Mouse (Mus musculus) left cerebral cortex, postnatal 4 days (tissue): ENCODE measurements around the gene Mettl5. TPM values are rescaled to one million over a fixed set of nuclear protein-coding genes. Genes with fewer than 3 reads are reported as not detected.

ENCODE experiments used
- DNase-seq: peaks from one replicate; pipeline ENCODE4 v3.0.0-alpha.2; 2022
- intact Hi-C: fragments of 180-260 bp; cut with DNase I; formaldehyde crosslinking; loops from one replicate; pipeline ENCODE4 v1.15.1; 2025
- total RNA-seq, 2 experiments: library from RNA; stranded (reverse); gene quantifications; 2 replicates each; pipeline ENCODE4 v1.2.3; 2021

Gene Mettl5
- total RNA-seq, 2 experiments from 2014 or later = 12.4 to 15.5 TPM

DNA sequence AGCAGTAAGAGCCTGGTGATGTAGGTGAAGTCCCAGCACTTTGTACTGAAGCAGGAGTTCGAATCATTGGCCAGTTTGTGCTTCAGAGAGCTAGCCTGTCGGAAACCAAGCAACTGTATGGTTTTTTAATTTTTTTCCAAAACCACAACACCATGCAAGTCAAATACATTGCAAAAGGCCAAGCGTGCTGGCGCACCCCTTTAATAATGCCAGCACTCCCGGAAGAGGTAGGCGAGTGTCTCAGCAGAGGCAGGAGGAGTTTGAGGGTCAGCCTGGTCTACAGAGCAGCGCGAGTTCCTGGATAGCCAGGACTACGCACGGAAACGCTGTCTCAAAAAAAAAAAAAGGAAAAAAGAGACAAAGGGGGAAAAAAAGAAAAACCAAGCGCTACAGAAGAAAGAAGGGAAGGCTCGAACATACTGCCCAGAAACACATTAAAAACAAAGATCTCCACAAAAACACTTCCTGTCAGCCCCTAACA is 24.4 kb downstream of the Mettl5 start:
- intact Hi-C loops = no loop called here
- DNase-seq = no peak

DNA sequence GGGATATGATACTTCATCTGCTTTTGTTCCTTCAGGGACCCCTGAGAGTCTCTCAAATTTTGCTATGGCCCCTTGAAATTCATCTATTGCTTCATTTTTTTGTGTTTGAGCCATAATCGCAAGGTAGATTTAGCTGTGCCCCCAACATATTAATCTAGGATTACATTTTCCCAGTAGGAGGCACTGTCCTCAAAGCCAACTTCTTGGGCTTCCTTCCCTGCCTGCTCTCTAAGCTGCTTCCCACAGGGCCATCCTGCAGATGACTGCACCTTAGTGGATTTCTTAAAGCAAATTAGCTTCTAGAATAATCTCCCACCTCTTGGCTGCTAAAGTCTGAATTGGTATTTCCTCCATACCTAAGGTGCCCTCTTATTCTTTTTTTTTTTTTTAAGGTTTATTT is 27.5 kb downstream of the Mettl5 start:
- intact Hi-C loops = no loop called here
- DNase-seq = no peak

DNA sequence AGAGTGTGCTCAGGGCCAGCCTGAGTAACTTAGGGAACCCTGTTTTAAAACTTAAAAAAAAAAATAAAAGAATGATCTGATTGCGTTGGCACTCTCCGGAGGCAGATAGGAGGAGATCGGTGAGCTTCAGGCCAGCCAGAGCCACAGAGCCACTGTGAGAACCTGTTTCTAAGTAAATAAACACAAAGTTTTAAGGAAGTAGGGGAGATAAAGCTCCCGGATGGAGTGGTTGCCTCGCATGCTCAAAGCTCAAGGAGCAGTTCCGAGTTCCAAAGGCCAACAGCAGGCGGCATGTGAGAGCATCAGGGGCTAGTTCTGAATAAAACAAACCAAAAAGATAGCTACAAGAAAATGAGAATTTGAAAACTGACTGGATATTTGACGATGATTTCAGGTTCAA is 29.0 kb downstream of the Mettl5 start:
- intact Hi-C loops = no loop called here

DNA sequence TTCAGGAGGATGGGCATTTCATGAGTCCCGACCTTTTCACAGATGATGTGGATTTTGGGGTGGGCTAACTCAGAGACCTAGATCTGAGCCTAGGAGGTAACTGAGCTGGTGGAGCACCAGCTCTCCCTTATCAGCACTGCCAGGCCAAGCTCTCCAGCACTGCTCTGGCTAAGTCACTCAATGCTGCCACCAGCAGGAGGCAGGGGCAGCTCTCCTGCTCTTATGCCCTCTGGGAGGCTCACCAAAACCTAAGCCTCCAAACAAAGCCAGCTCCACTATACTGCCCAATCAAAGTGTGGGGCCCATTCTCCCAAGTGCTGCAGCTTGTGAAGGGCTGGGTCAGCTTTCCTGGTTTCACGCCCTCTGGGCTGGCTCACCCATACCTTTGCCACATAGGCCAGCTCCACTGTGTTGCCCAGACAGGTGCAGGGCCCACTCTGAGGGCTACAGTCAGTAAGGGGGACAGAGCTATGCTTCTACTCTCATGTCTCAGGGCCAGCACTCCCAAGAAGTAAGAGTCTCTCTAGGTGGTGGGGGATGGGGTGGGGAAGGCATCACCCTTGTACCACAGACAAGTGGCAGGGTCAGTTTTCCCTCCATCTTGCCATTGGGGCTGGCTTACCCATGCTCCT is 33.9 kb downstream of the Mettl5 start:
- no peak for DNase-seq
- intact Hi-C loops = no loop called here

More for the DNA sequence above, 29.0 kb downstream of the Mettl5 start:
- DNase-seq = no peak

DNA sequence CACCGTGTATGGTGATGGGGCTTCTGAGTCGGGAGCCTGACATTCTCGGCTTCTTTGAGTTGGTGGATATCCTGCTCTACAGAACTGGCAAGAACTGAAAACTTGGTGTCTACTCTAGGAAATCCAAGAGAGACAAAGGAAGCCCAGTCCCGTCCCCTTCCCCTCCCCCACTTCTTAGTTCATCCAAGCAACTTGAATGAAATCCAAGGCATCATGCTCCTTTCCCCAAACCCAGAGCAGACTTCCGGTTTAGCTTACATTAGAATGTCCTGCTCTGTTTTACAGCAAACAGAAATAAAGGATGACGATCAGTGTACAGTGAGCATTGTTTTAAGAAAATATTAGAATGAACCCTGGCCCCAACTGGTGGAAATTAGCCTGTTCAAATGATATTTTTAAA is 36.2 kb downstream of the Mettl5 start:
- DNase-seq = no peak
- intact Hi-C loops = no loop called here

DNA sequence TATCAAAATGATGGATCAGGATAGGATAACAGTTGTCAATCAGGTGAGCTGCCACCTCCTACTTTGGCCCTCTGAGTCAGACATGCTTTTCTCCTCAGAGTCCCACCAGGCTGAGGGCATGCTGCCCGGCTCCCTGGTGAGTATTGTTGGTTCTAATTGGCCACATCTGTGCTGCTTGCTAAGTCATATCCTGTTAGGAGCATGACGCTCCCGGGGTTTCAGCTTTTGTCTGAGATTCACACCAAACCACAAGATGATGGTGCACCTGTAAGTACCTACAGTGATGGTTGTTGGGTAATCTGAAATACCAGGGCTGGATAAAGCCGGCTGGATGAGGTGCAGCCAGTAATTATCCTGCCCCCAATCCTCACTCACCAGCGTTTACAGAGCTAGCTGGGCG is 45.2 kb downstream of the Mettl5 start:
- peak; percentile 55 for DNase-seq

DNA sequence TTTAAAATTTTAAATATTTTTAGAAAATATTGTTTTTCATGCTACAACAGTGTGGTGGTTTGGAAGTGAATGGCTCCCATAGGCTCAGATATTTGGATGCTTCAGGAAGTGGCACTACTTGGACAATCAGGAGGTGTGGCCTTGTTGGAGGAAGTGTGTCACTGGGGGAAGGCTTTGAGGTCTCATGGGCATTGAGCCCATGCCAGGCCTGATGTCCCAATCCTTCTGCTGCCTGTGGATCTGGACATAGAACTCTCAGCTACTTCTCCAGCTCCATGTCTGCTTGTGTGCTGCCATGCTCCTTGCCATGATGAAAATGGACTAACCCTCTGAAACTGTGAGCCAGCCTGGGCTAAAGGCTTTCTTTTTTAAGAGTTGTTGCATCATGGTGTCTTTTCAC is 46.7 kb downstream of the Mettl5 start:
- DNase-seq = no peak
- intact Hi-C loops = no loop called here

More for the DNA sequence above, 45.2 kb downstream of the Mettl5 start:
- intact Hi-C loops = no loop called here

DNA sequence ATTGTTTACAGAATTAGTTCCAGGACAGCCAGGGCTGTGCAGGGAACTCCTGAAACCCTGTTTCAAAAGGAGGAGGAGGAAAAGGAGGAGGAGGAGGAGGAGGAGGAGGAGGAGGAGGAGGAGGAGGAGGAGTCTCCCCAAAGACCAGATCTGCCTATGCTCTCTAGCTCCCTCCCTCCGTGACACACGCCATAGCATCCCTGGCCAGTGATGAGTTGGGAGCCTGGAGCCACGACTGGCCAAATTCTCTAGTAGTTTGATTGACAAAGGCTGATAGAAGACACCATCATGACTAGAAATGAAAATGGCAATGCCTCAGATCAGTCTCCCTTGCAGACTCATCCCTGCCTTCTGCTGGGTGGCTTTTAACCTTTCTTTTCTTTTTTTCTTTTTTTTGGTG is 47.4 kb downstream of the Mettl5 start:
- no peak for DNase-seq
- intact Hi-C loops = no loop called here

DNA sequence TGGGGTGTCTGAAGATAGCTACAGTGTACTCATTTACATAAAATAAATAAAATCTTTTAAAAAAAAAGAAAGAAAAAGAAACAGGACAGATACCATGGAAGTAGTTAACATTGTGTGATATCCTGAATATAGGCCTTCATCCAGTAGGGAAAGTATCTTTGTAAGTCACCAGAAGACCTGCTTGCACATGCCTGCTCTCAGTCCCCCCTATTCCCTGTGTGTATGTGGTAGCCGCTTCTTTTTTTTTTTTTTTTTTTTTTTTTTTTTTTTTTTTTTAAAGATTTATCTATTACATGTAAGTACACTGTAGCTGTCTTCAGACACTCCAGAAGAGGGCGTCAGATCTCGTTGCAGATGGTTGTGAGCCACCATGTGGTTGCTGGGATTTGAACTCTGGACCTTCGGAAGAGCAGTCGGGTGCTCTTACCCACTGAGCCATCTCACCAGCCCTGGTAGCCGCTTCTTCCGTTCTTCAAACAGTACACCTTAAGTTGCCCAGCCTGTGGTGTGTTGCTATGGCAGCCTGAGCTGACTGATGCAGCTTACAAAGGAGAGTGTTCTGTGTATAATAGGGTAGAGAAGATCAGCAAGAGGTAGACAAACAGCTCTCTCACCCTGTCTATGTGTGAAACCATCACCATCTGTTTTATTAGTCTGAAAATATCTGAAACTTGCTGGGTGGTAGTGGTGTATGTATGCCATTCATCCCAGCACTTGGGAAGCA is 48.0 kb downstream of the Mettl5 start:
- no peak for DNase-seq
- intact Hi-C loops = no loop called here

DNA sequence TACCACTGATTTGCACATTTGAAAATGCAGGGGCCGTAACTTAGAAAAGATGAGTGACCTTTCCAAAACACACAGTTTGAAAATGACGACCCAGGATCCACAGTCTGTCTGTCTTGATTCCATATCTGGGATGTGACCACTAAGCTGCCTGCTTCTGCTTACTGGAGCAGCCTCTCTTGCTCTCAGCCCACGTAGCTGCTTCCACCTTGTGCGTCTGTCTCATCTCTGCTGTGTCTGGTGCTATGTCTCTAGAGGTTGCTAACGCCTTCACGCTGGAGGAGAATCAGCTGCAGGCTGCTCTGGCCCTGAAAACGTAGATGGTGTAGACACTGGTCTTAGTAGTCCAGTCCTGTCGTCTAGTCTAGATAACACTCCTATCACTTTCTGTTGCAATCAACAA is 55.3 kb downstream of the Mettl5 start:
- no peak for DNase-seq
- intact Hi-C loops = no loop called here

DNA sequence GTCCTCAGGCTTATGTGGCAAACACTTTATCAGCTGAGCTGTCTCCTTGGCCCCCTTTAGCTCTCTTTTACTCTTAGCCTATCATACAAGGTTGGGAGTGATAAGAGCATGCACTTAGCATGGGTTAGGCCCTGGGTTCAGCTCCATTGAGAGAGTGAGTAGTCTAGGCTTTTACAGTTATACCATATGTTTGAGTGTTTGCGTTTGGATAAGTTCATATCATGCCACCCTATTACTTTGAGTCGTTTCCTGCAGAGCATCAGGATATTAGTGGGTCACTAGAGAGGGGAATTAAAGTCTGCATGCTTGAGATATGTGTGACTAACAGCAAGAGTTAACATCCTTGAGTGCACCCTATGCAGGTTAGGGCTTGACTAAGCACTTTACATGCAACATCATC is 55.7 kb downstream of the Mettl5 start:
- intact Hi-C loops = loop anchor here (10.0 kb wide), 1 partner anchor 85 kb away; no protein-coding TSS in a partner anchor
- DNase-seq = no peak

DNA sequence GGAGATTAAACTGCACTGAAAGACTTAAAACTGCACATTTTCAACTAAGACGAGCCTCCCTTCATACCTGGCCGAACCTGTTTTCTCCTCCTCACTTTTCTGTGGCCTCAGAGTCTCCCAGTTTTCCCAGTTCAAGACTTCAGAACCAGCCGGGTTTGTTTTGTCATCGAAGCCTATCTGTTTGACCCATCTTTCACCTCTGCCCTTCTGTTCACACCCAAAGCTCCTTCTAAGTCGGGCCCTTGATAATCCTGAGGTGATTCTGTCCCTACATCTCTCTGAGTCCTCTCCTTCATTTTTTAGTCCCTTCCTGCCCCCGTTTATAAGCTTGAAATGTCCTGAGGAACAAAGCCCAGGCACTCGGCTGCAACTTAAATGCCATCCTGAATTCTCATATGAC is 57.4 kb downstream of the Mettl5 start:
- DNase-seq = no peak
- intact Hi-C loops = loop anchor here (10.0 kb wide), 1 partner anchor 83 kb away; no protein-coding TSS in a partner anchor

DNA sequence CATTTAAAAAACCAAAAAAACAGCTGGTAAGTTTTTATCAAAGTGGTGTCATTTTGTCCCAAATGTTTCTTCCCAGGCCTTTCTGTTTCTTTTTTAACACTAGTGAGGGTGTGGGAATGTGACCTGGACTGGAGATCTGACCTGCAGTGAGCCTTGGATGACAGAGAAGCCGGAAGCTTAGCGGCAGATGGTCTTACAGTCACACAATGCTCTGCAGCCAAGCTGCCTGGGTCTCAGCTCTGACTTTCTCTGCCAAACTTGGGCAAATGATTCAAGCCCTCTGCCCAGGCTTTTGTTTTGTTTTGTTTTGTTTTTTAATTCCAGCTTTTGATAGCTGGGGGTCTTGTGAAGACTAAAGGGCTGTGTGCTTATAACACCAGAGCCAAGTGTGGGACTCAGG is 59.0 kb downstream of the Mettl5 start:
- DNase-seq = peak; percentile 22
- intact Hi-C loops = loop anchor here (10.0 kb wide), 1 partner anchor 82 kb away; no protein-coding TSS in a partner anchor

DNA sequence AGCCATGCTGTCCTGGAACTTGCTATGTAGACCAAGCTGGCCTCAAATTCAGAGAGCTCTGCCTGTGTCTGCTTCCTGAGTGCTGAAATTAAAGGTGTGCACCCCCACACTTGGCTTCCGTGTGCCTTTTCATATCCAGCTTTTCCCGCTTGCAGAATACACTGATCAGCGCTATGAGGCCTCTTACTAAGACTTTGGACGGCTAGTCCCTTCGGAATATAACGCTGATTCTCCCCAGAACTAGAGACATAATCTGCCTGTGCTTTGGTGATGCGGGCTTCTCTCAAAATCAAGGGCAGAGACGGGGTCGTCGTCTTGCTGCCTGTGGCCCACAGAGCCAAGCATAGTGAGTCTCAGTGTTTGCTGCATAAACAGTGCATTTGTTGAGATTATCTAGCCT is 59.5 kb downstream of the Mettl5 start:
- intact Hi-C loops = loop anchor here (10.0 kb wide), 1 partner anchor 81 kb away; no protein-coding TSS in a partner anchor
- DNase-seq = no peak

DNA sequence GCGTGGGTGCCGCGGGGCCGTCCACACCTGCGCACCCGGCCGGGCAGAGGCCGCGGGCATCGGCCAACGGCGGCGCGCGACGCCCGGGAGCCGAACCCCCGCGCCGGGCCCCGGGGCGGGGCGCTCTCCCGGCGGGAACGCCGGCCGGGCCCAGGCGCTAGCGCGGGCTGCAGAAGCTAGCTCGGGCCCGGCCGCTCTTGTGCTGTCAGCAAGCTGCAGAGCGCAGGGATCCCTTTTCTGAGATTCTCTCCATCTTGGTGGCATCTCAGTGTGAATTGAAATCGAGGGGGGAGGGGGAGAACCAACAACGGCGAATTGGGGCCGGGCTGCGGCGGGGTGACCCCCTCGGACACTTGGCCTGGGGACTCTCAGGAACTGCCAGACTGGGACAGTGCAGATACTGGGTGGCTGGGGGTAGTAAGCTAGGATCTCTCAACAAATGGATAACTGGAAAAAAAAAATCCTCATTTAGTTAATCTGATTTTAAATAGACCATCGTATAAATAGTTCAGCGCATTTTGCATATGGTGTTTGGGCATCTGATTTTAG is 62.2 kb downstream of the Mettl5 start:
- DNase-seq = peak; percentile 60
- intact Hi-C loops = loop anchor here (10.0 kb wide), 1 partner anchor 78 kb away; no protein-coding TSS in a partner anchor

DNA sequence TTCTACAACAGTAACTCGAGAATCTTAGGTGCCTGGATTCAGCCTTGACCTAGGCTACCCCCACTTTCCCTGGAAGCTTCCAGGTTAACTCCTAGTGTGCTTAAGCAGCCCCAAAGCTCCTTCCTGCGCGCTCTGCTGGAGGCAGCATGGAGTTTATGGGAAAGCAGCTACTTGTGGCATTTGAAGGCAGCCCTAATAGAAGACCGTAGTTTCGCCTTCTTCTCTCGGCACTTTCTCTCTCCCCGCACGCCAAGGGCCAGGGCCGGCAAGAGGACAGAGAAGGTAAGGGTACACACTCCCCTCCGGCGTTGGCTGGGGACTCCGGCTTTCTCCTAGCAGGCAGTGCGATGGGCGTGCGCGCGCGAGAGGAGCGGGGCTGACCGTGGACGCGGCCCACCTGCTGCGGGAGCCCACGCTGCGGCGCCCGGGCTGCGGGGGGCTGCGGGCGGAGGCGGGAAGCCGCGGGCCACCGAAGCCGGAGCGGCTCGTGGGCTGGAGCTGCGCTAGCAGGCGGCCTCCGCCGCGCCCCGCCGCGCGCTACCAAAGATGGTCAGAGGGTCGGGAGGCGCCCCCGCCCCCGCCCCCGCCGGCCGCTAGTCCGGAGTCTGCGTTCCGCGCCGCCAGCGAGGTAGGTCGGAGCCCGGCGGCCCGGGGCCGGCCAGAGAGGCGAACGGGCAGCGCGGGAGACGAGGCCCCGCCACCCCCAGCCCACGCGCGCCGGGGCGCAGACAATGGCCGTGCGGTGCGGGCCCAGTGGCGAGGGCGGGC is 62.9 kb downstream of the Mettl5 start:
- peak; percentile 60 for DNase-seq
- intact Hi-C loops = loop anchor here (10.0 kb wide), 1 partner anchor 78 kb away; no protein-coding TSS in a partner anchor

DNA sequence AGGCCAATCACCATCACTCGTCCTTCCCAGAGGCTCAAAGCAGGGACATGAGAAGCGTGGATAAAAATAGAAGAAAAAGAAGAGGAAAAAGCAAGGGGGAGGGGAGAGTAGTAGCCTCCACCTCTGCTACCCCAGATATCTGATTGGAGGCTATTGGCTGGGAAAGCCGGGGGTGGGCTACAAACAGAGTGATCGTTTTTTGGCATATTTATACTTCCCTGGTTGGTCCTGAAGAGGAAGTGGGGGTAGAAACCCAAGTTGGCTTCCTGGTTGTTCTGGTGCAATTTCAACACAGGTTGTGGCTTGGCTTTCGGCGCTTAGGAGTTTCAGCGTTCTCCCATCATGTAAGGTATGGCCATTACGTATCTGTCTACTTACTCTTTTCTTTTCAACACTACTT is 63.7 kb downstream of the Mettl5 start, which contains the start of gene Klhl23:
Gene Klhl23, plus strand, starts transcription at position 234 of the 400 bp plus-strand sequence.
- no peak for DNase-seq
- intact Hi-C loops = loop anchor here (10.0 kb wide), 1 partner anchor 77 kb away; no protein-coding TSS in a partner anchor
